Mouse (Mus musculus): Measurements from ENCODE around the gene Pi16.

GRCm38 (mm10) chr17:29311602-29312001, 5.9 kb upstream of the Pi16 start:
- TF ChIP-seq POLR2A (IDR thresholded peaks at IDR 0.05; ENCODE audit: insufficient read depth, low read depth, low read length) (no peak), CTCF (IDR thresholded peaks at IDR 0.05; ENCODE audit: insufficient read depth, low read depth, low read length) (no peak)
